Mouse (Mus musculus) yolk sac, embryonic 10.5 days (tissue): ENCODE results near the gene Usp28.
"Not testable (repeated sequence)": the region's sequence is repeated elsewhere in the genome, so short reads cannot be mapped to it uniquely, and the experiment has no call there.

Source experiments
- DNase-seq: peaks from one replicate; pipeline ENCODE4 v3.0.0-alpha.2; 2017; ENCODE audit warnings: low spot score

Gene Usp28

DNA sequence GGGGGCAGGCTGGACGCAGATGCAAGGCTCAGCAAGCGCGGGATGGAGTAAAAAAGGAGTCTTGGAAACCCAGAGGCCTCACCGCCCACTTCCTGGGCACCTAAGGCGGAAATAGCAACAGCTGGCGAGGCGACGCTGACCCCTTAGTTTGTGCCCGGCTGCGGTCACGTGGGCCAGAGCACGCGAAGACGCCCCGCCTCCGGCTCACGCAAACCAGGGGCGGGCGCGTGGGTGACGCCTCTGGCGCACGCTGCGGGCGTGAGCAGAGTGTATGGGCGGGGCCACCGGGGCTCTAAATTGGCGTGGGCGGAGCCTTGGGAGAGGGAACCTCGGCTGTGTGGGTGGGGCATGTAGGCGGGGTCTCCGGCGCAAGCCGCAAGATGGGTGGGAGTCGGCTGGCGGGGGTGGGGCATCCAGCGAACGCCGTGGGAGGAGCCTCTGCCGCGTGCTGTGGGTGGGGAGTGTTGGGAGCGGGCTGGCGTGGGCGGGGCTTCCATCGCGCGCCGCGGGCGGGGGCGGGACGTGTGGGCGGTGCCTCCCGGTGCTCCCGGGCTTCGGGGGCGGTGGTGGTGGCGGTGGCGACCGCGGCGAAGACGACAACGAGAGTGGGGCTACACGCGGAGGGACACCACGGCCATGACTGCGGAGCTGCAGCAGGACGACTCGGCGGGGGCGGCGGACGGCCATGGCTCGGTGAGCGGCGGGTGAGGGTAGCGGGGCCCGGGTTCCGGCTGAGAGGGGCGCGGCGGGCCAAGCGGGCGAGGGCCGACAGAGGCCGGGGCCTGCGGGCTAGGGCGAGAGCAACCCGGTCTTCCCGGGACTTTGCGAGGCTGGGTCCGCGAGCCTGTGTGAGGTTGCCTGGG lies at the start of gene Usp28:
Gene Usp28, plus strand, starts transcription at position 531 of the 863 bp plus-strand sequence.
- peak; percentile 99 for DNase-seq

DNA sequence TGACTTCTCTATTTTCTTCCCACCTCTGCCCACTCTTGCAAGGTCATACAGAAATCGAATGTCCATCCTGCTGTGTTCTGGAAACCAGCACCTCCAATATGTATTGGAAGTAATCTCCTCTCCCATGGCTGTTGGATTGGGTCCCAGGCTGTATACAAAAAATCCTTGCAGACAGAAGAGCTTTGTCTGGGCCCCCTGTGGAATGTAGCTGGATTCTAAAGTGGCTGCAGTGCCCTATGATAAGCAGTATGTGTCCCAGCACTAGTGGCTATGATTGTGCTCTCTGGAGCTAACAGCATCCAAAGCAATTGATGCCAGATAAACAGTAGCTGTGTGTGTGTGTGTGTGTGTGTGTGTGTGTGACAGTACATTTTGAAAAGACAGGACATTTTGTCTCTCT lies 42.8 kb upstream of the Usp28 start:
- no peak for DNase-seq

DNA sequence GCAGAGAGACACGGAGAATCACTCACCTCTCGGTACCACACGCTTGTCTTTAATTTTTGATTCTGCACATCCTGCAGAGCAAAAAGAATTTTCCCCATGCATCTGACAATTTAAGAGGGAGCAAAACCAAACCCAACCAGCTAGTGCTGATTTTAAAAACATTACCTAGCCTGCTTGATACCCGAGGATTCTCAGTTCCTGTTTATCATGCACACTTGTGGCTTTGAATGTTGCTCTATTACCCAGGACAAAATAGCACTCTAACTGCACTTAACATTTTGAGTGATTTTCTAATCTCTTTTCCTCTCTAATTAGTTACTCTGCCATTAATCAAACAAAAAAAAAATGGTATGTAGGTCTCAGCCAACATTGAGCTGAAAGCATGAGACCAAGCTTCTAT lies 37.6 kb upstream of the Usp28 start:
- no peak for DNase-seq

DNA sequence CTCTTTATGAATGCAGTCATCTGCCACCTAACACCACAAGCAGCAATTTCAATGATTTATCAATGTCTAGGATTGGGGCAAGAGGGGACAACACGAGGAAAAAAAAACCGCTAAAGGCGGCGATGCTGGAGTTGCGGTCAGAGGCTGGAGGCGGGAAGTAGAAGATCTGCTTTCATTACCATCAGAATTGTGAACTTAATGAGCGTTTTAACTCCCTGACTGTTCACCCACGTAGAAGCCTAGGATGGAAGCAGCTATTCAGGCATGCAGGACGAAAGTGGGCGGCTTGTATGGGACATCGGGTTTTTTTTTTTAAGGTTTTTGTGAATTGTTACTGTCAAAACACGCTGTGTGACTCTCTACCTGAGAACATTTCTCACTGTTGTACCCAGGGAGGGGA lies 23.9 kb upstream of the Usp28 start:
- no peak for DNase-seq

DNA sequence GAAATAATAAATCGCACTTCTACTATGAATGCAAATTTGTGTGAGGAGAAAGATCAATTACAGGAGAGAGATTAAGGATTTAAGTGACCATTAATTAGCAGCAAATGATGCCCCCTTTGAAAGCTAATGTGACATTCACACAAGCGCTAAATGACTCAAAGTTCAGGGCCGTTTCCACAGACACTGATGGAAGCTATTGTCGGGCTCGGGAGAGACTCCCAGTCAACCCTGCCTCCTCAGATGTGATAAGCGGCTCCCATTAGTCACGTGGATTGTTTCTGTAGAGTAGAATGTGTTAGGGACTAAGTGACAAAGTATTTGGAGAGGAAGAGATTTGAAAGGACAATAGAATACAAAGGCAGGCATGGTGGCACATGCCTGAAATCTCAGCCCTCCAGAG lies 23.0 kb upstream of the Usp28 start:
- no peak for DNase-seq

DNA sequence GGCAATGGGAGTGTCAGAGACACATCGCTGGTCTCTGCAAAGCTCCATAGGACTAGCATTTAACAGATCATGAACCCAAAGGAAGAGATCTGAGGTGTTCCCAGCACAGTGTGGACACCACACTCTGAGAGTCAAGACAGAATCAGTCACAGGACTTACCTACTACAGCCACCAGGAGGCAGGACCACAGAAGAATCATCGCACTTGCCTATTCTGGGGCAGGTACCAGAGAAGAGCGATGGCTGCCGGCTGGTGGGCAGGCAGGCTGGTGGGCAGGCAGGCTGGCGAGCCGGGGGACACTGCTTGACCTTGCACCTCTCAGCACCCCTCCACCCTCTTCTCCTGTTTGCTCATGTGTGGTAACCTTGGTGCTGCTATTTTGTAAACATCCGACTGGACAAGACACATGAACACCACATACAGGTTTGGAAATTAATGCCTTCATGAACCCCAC lies 20.6 kb upstream of the Usp28 start, which contains the start of gene Htr3b:
Gene Htr3b, minus strand, starts transcription at position 404 of the 454 bp plus-strand sequence.
- no peak for DNase-seq

DNA sequence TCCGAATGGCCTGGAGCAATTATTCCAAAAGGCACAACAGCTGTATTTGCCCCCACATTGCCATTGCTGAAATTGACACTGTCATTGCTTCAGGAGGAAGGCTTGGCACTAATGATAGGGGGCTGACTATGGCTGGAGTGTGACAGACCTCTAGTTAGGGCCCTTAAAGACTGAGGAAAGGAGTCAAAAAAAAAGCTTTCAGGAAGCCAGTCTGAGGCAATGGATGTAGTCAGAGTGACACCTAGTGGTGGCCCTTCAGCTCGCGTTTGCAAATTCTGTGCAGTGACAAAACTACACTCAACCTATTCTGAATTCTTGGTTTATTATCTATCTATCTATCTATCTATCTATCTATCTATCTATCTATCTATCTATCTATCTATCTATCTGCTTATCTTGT lies 12.7 kb upstream of the Usp28 start:
- DNase-seq: no peak

- DNase-seq: no peak
Measured at GRCm38 (mm10) chr9:48976661-48977355, 8.4 kb upstream of the Usp28 start.

DNA sequence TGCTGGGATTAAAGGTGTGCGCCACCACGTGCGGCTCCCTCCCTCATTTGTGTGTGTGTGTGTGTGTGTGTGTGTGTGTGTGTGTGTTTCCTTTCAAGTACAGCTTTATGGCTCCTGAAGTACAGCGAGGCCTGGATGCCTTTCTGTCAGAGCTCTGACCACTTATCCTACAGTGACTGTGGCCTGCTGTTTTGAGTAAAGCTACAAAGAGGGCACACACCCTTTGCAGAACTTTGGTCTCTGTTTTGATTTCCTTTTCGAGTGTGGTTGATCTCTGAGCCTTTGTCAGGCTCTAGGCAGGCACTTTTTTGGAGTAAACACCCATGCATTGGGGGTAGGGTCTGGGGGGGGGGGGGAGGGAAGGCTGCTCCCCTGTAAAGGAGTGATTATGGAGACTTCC lies 4.8 kb upstream of the Usp28 start:
- no peak for DNase-seq

DNA sequence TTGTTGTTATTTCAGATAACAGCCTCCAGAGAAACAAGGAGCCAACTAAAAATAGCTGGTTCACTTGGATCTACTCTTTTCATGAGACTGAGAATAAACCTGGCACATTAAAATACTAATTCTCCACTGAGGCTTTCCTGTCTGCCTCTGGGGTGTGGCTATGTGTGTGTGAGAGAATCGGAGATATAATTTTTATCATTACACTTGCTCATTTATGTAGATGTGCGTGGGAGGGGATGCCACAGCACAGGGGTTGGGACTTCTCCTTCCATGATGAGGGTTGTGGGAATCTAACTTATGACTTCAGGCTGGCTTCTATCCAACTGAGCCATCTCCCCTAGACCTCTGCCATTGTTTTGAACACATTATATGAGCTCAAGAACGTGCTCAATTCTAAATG lies 4.4 kb upstream of the Usp28 start:
- no peak for DNase-seq

- no peak for DNase-seq
Measured at GRCm38 (mm10) chr9:48981827-48982226, 3.3 kb upstream of the Usp28 start.

GRCm38 (mm10) chr9:48983801-48984200 lies 1.4 kb upstream of the Usp28 start:
- not testable (repeated sequence) for DNase-seq

- DNase-seq: no peak
Measured at GRCm38 (mm10) chr9:48984320-48984844, 793 bp upstream of the Usp28 start.

DNA sequence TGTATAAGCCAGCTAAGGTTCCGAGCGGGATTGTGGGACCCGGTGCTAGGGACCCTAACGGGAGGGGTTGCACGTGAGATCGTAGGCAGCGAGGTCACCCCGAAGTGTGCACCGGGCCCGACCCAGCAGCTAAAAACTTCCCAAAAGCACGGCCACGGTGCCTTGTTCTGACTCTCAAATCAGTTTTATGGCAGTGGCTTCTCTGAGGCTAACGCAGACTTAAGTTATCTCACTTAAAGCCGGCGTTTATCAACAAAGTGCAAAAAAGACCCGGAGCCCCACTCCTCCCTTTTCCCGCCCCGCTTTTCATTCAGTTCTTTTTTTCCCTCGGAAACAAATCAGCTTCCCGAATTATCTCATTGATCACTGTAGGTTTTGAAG lies 523 bp downstream of the Usp28 start:
- DNase-seq: no peak

- no peak for DNase-seq
Measured at GRCm38 (mm10) chr9:48986616-48987141, 1.5 kb downstream of the Usp28 start.

DNA sequence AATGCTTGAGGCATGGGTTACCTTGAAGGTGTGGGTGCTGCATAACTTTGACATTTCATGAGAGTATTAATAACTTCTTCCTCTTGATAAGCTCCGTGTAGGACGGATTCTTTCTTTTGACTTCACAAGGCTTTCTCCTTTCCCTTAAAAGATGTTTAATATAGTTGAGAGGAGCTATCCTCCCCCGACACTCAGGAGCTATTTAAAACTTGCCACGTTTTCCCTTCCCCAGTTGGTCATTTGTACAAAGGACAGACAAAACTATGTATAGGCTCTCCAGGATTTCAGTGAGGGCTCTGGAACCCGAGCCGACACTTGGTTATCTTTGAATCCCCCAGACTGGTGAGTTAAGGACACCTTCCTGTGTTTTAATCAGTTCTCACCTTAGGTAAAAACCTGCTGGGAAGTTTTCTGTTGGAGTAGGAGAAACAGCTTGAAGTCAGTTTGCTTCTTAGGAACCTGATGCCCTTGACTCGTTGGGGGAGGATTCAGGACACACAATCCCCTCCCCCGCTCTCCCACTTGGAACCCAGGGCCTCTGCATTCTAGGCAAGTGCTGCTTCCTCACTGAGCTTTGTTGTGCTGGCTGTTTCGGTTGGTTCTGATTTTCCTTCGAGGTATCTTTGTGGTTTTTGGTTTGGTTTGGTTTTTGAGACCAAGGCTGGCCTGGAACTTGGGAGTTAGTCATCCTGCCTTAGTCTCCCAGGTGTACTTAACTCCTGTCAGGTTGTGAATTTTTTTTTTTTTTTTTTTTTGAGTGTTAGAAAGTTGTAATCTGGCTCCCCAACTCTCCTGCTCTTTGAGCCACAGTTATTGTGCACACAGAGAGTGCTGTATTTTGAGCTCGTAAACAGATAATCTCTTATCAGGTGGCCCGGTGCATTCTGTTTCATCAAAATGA lies 2.3 kb downstream of the Usp28 start:
- DNase-seq: no peak

- no peak for DNase-seq
Measured at GRCm38 (mm10) chr9:48991671-48992070, 6.5 kb downstream of the Usp28 start.

DNA sequence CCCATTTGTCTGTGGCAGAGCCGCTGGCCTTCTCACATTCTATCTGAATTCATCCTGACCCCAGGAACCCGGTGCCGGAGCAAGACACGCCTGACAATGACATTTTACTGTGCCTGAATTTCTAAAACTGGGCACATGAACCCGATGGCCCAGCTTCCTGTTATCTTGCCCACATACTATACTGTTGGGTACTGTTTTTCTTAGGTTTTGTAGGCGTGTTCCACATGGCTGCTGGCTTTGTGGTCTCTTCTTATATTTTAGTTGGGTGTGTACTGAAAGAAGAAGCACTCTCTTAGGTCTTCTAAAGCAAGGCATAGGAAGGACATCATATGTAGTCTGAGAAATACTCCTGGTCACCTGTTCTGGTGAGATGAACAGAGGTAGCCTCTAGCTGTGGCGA lies 9.6 kb downstream of the Usp28 start:
- DNase-seq: no peak

DNA sequence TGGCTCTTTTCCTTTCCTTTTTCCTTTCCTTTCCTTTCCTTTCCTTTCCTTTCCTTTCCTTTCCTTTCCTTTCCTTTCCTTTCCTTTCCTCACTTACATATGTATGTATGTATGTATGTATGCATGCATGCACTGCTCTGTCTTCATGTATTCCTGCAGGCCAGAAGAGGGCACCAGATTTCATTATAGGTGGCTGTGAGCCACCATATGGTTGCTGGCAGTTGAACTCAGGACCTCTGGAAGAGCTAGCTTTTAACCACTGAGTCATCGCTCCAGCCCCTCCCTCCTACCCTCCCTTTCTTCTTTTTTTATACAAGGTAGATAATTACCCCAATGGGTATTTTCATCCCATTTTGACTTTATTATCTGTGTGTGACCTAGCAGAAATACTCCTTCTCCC lies 10.6 kb downstream of the Usp28 start:
- DNase-seq: no peak

GRCm38 (mm10) chr9:48999256-48999655 lies 14.1 kb downstream of the Usp28 start:
- no peak for DNase-seq

GRCm38 (mm10) chr9:49015824-49016223 lies 30.6 kb downstream of the Usp28 start:
- DNase-seq: no peak

DNA sequence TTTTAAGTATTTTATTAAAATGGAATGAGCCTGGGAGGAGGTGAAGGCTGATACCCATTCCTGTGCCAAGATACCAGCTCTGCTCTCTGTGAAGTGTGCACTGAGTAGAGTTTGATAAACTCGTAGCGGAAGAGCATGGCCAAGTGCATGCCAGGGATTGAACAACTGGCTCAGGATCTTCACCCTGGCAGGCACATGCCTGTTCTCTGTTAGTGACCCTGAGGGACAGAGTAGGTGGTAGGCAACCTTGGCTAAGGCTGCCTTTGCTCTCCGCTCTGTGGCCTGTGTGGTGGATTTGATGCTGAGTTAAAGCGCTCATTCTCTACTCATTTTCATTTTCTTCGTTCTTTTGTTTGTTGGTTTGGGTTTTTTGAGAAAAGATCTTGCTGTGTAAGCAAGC lies 36.1 kb downstream of the Usp28 start:
- no peak for DNase-seq
